Mouse (Mus musculus) granulocyte monocyte progenitor cell, adult 5-6 weeks (primary cell): ENCODE data around the gene Frmpd2. TPM values are rescaled to one million over a fixed set of nuclear protein-coding genes. Genes with fewer than 3 reads are reported as not detected.

Experiments
- ATAC-seq: replicated peaks from 2 replicates; pipeline ENCODE4 v1.8.0; 2016; ENCODE audit warnings: mild to moderate bottlenecking, moderate TSS enrichment, inconsistent platforms; ENCODE audit not compliant: poor library complexity, severe bottlenecking
- total RNA-seq, 2 experiments: library from RNA; stranded (forward) in 1 of 2; stranded (reverse) in 1 of 2; fragments of 200-712, 200-1000 nt in 1 of 2; fragments of >200 nt in 1 of 2; fragmentation: Nextera tagmentation in 1 of 2; gene quantifications; 2 replicates each; pipeline ENCODE4 v1.2.3; 2014 to 2017

Frmpd2 gene
- total RNA-seq, 2 experiments from 2014 or later, result not detected

GRCm38 (mm10) chr14:33588951-33589350, 117.5 kb downstream of the Frmpd2 start, which contains the start of gene Ptpn20:
Gene Ptpn20, plus strand, starts transcription at chr14:33589207.
- ATAC-seq, result no peak

GRCm38 (mm10) chr14:33598376-33599130, 127.1 kb downstream of the Frmpd2 start:
- no peak for ATAC-seq

GRCm38 (mm10) chr14:33607431-33607830, 135.9 kb downstream of the Frmpd2 start:
- no peak for ATAC-seq

Other genes starting within 250 kb of the Frmpd2 start
- gene Mapk8, start 24.5 kb upstream of the Frmpd2 start, total RNA-seq (2014; fragmentation: Nextera tagmentation), result 32.2 and 38.8 TPM in 2 replicates
- 50.2 and 53.8 TPM in 2 replicates for gene Mapk8, start 24.5 kb upstream of the Frmpd2 start, total RNA-seq (2017)
- gene Ptpn20, start 117.5 kb downstream of the Frmpd2 start, total RNA-seq (2014; fragmentation: Nextera tagmentation), result not detected in 2 replicates
- gene Ptpn20, start 117.5 kb downstream of the Frmpd2 start, total RNA-seq (2017), result not detected in 2 replicates